Mouse (Mus musculus) stomach, postnatal 0 days (tissue): ENCODE results near the gene Msmp.

Experiments
- CTCF ChIP-seq: IDR thresholded peaks from 2 replicates; pipeline ENCODE4 v1.5.1; 2016; ENCODE audit warnings: antibody characterized with exemption, low read depth, mild to moderate bottlenecking, moderate library complexity
- EP300 ChIP-seq: optimal IDR thresholded peaks from 2 replicates; pipeline ENCODE3; 2016; ENCODE audit warnings: antibody characterized with exemption

DNA sequence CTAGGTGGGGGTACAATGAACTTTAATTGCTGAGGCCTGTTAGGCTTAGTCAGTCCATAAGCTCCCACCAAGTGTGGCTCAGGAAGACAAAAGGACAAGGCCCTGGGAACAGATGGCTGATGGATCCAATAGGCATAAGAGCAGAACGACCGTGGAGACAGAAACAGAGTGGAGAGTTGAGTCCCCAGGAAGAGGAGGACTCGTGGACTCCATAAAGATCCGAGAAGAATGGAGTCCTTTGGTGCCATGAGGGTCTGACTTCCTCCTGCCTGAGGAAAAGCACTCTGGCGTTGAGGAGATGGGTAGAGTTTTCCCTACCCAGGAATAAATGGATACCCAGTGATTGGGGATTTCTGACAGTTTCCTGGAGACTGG lies 46.4 kb upstream of the Msmp start:
- TF ChIP-seq CTCF (no peak), EP300 (no peak)
